Mouse (Mus musculus) small intestine, adult 10 weeks (tissue): Measurements from ENCODE around the gene Rmnd1. TPM values are rescaled to one million over a fixed set of nuclear protein-coding genes. Genes with fewer than 3 reads are reported as not detected.

Source experiments
- polyA plus RNA-seq: library from polyadenylated mRNA; stranded (reverse); fragments of 350-450 nt; fragmentation: Illumina TruSeq; extraction: RNeasy Lipid Tissue Mini Kit (QIAGEN cat#74804); gene quantifications from one replicate; pipeline ENCODE4 v1.2.3, GENCODE M21; 2014; ENCODE audit warnings: low replicate concordance

The Rmnd1 gene
- polyA plus RNA-seq = 99.4 TPM

GRCm38 (mm10) chr10:4432123-4432931 lies at the start of gene Rmnd1, which contains the start of gene Armt1:
Gene Rmnd1 (minus strand): TSS chr10:4432388.
Gene Armt1 (plus strand): TSS chr10:4432467.

GRCm38 (mm10) chr10:4387701-4388383 lies 44.3 kb downstream of the Rmnd1 start, which contains the start of gene Zbtb2:
Gene Zbtb2 (minus strand): TSS chr10:4388108.

Other genes with a start within 250 kb of the Rmnd1 start
- gene Akap12, start 166.0 kb downstream of the Rmnd1 start, polyA plus RNA-seq = 4.5 TPM
- gene Zbtb2, start 44.3 kb downstream of the Rmnd1 start, polyA plus RNA-seq = 13.7 TPM
- 69.1 TPM for gene Armt1, start 79 bp upstream of the Rmnd1 start, polyA plus RNA-seq
- 0.19 TPM for gene Ccdc170, start 50.1 kb upstream of the Rmnd1 start, polyA plus RNA-seq
- 2.1 TPM for gene Esr1, start 179.2 kb upstream of the Rmnd1 start, polyA plus RNA-seq